Mouse (Mus musculus) myocyte (in vitro differentiated cells): Measurements from ENCODE around the gene Msto1. TPM values are rescaled to one million over a fixed set of nuclear protein-coding genes. Genes with fewer than 3 reads are reported as not detected.
A peak's percentile ranks its signal among the peaks of the same experiment; 100 is the strongest.

Source experiments
- H3K27me3 ChIP-seq: one replicate; pipeline ENCODE4 v1.6.1; 2011; ENCODE audit not compliant: control insufficient read depth, insufficient read depth, insufficient read length
- H3K36me3 ChIP-seq: one replicate; pipeline ENCODE4 v1.6.1; 2011; ENCODE audit not compliant: control insufficient read depth, insufficient read depth
- H3K4me2 ChIP-seq: one replicate; pipeline ENCODE4 v1.6.1; 2011; ENCODE audit warnings: low read depth, control low read depth
- H3K4me3 ChIP-seq: one replicate; pipeline ENCODE4 v1.5.1; 2011; ENCODE audit warnings: mild to moderate bottlenecking, control low read depth, moderate library complexity
- H3K79me2 ChIP-seq: one replicate; pipeline ENCODE4 v1.6.1; 2011; ENCODE audit not compliant: control insufficient read depth, insufficient read depth
- H3ac ChIP-seq: one replicate; pipeline ENCODE4 v1.6.1; 2011; ENCODE audit not compliant: control insufficient read depth, insufficient read length
- CEBPB ChIP-seq: IDR thresholded peaks from 2 replicates; pipeline ENCODE4 v1.6.1; 2011; ENCODE audit warnings: mild to moderate bottlenecking, moderate library complexity; ENCODE audit not compliant: poor library complexity, insufficient read depth, severe bottlenecking
- E2F4 ChIP-seq: IDR thresholded peaks from one replicate; pipeline ENCODE4 v1.6.1; 2011; ENCODE audit warnings: mild to moderate bottlenecking, control low read depth, moderate library complexity; ENCODE audit not compliant: insufficient read depth
- MAX ChIP-seq: IDR thresholded peaks from one replicate; pipeline ENCODE4 v1.6.1; 2011; ENCODE audit warnings: low read depth, mild to moderate bottlenecking, control low read depth
- MYOD1 ChIP-seq, 3 experiments: IDR thresholded peaks; one replicate each; pipeline ENCODE4 v1.6.1; 2011; ENCODE audit warnings: control low read depth in 2 of 3, low read depth in 2 of 3, mild to moderate bottlenecking in 2 of 3, moderate library complexity in 1 of 3; ENCODE audit not compliant: insufficient read length in 2 of 3, control insufficient read depth in 1 of 3
- MYOG ChIP-seq, 3 experiments: IDR thresholded peaks; one replicate each; pipeline ENCODE4 v1.6.1; 2011; ENCODE audit warnings: control low read depth in 2 of 3, low read depth in 2 of 3, mild to moderate bottlenecking in 2 of 3; ENCODE audit not compliant: insufficient read length in 2 of 3, control insufficient read depth in 1 of 3, insufficient read depth in 1 of 3
- POLR2A ChIP-seq: IDR thresholded peaks from one replicate; pipeline ENCODE4 v1.6.1; 2011; ENCODE audit warnings: low read depth, mild to moderate bottlenecking, control low read depth, moderate library complexity; ENCODE audit not compliant: insufficient read length
- POLR2AphosphoS2 ChIP-seq: IDR thresholded peaks from one replicate; pipeline ENCODE4 v1.6.1; 2011; ENCODE audit warnings: low read depth, control low read depth; ENCODE audit not compliant: insufficient read length
- REST ChIP-seq: IDR thresholded peaks from one replicate; pipeline ENCODE4 v1.6.1; 2011; ENCODE audit warnings: mild to moderate bottlenecking, control low read depth, moderate library complexity; ENCODE audit not compliant: insufficient read depth, insufficient read length
- SRF ChIP-seq: IDR thresholded peaks from one replicate; pipeline ENCODE4 v1.6.1; 2011; ENCODE audit warnings: low read depth; ENCODE audit not compliant: control insufficient read depth, insufficient read length
- TCF12 ChIP-seq: IDR thresholded peaks from one replicate; pipeline ENCODE4 v1.6.1; 2011; ENCODE audit warnings: mild to moderate bottlenecking, control low read depth; ENCODE audit not compliant: poor library complexity, insufficient read depth, severe bottlenecking
- TCF3 ChIP-seq: IDR thresholded peaks from one replicate; pipeline ENCODE4 v1.6.1; 2011; ENCODE audit warnings: low read depth, control low read depth; ENCODE audit not compliant: insufficient read length
- USF1 ChIP-seq: IDR thresholded peaks from one replicate; pipeline ENCODE4 v1.6.1; 2011; ENCODE audit warnings: low read depth, mild to moderate bottlenecking, control low read depth, moderate library complexity
- polyA plus RNA-seq: library from polyadenylated mRNA; unstranded; fragments of >200 nt; fragmentation: generic; extraction: Trizol; gene quantifications from one replicate; pipeline ENCODE4 v1.2.1, GENCODE M21; 2012; ENCODE audit warnings: missing spikeins

Msto1 gene
- polyA plus RNA-seq, 1 experiment, result 41.5 TPM

GRCm38 (mm10) chr3:88950576-88951326 lies 37.0 kb upstream of the Msto1 start, which contains the start of the genes Ash1l and Dap3:
Gene Ash1l, plus strand, starts transcription at chr3:88950622.
Gene Dap3, minus strand, starts transcription at chr3:88951181.
- H3K79me2 ChIP-seq, result peaks cover 90% of the 10 kb centered on the region
- peak within 1 kb of the TSS; percentile 82 for H3ac ChIP-seq
- TF ChIP-seq MAX (no peak), TCF3 (no peak), SRF (no peak), POLR2A (peak; percentile 61)
- peak within 1 kb of the TSS; percentile 89 for H3K4me2 ChIP-seq
- no peaks in the 10 kb centered on the region for H3K36me3 ChIP-seq
- no peaks in the 10 kb centered on the region for H3K27me3 ChIP-seq
- H3K4me3 ChIP-seq, result peak within 1 kb of the TSS; percentile 95

- no peaks in the 10 kb centered on the region for H3K36me3 ChIP-seq
- peak overlapping the region; percentile 89 for H3K4me2 ChIP-seq
- peak overlapping the region; percentile 82 for H3ac ChIP-seq
- peak overlapping the region; percentile 95 for H3K4me3 ChIP-seq
- TF ChIP-seq MYOD1 (IDR thresholded peaks at IDR 0.05; ENCODE audit: control insufficient read depth in 1 of 3, insufficient read length in 2 of 3, low read depth in 2 of 3), result no peak
- peak; percentile 2 for TF ChIP-seq E2F4
- peak in 1 of 3 experiments; percentile 49 for TF ChIP-seq MYOG (IDR thresholded peaks at IDR 0.05; ENCODE audit: control insufficient read depth in 1 of 3, insufficient read depth in 1 of 3, insufficient read length in 2 of 3, low read depth in 2 of 3)
- TF ChIP-seq CEBPB, result no peak
- no peak for TF ChIP-seq MAX
- TF ChIP-seq TCF12, result no peak
- TF ChIP-seq POLR2A, result peak; percentile 95
- peak; percentile 15 for TF ChIP-seq REST
- no peak for TF ChIP-seq TCF3
- peak; percentile 98 for TF ChIP-seq POLR2AphosphoS2
- no peak for TF ChIP-seq SRF
- no peak for TF ChIP-seq USF1
- H3K27me3 ChIP-seq, result no peaks in the 10 kb centered on the region
- peaks cover 89% of the 10 kb centered on the region for H3K79me2 ChIP-seq
Measured at GRCm38 (mm10) chr3:88949786-88950575, 36.2 kb upstream of the Msto1 start.

- TF ChIP-seq SRF (no peak), POLR2A (no peak), CEBPB (no peak), MYOG (IDR thresholded peaks at IDR 0.05; ENCODE audit: control insufficient read depth in 1 of 3, insufficient read depth in 1 of 3, insufficient read length in 2 of 3, low read depth in 2 of 3) (no peak), TCF3 (no peak), MYOD1 (IDR thresholded peaks at IDR 0.05; ENCODE audit: control insufficient read depth in 1 of 3, insufficient read length in 2 of 3, low read depth in 2 of 3) (no peak), E2F4 (no peak), TCF12 (no peak), MAX (no peak), USF1 (no peak), REST (no peak), POLR2AphosphoS2 (no peak)
- H3K36me3 ChIP-seq, result peaks cover 20% of the 10 kb centered on the region
- H3K27me3 ChIP-seq, result no peaks in the 10 kb centered on the region
- H3K4me2 ChIP-seq, result no peak overlapping the region
- H3ac ChIP-seq, result no peak overlapping the region
- no peak overlapping the region for H3K4me3 ChIP-seq
- peaks cover 49% of the 10 kb centered on the region for H3K79me2 ChIP-seq
Measured at GRCm38 (mm10) chr3:88944109-88944508, 30.3 kb upstream of the Msto1 start.

- Histone ChIP-seq H3K79me2 (peaks cover 32% of the 10 kb centered on the region), H3K4me2 (no peak overlapping the region), H3ac (no peak overlapping the region), H3K36me3 (peaks cover 24% of the 10 kb centered on the region), H3K4me3 (no peak overlapping the region), H3K27me3 (no peaks in the 10 kb centered on the region)
- no peak for TF ChIP-seq USF1
- no peak for TF ChIP-seq POLR2AphosphoS2
- TF ChIP-seq POLR2A, result no peak
- no peak for TF ChIP-seq TCF3
- no peak for TF ChIP-seq MYOD1 (IDR thresholded peaks at IDR 0.05; ENCODE audit: control insufficient read depth in 1 of 3, insufficient read length in 2 of 3, low read depth in 2 of 3)
- no peak for TF ChIP-seq E2F4
- TF ChIP-seq SRF, result no peak
- no peak for TF ChIP-seq MAX
- TF ChIP-seq MYOG (IDR thresholded peaks at IDR 0.05; ENCODE audit: control insufficient read depth in 1 of 3, insufficient read depth in 1 of 3, insufficient read length in 2 of 3, low read depth in 2 of 3), result no peak
- TF ChIP-seq TCF12, result no peak
- TF ChIP-seq REST, result no peak
- no peak for TF ChIP-seq CEBPB
Measured at GRCm38 (mm10) chr3:88942316-88942880, 28.6 kb upstream of the Msto1 start.
